Mouse (Mus musculus): ENCODE data around the gene Pilra. TPM values are rescaled to one million over a fixed set of nuclear protein-coding genes. Genes with fewer than 3 reads are reported as not detected.

Pilra gene
- polyA plus RNA-seq, 1 experiment from 2014 or later: 2.0 TPM

Other genes with a start within 250 kb of the Pilra start
- gene Mospd3, start 235.2 kb downstream of the Pilra start, polyA plus RNA-seq (2015; fragmentation: Nextera tagmentation; extraction: Ambion mirVana): 25.2 and 28.6 TPM in 2 replicates
- gene Pcolce, start 222.5 kb downstream of the Pilra start, polyA plus RNA-seq (2015; fragmentation: Nextera tagmentation; extraction: Ambion mirVana): 150 and 156 TPM in 2 replicates
- gene Fbxo24, start 207.3 kb downstream of the Pilra start, polyA plus RNA-seq (2015; fragmentation: Nextera tagmentation; extraction: Ambion mirVana): 0.09 and 0.13 TPM in 2 replicates
- gene Lrch4, start 207.2 kb downstream of the Pilra start, polyA plus RNA-seq (2015; fragmentation: Nextera tagmentation; extraction: Ambion mirVana): 39.5 and 51.8 TPM in 2 replicates
- 18.4 and 20.9 TPM in 2 replicates for gene Gm20605, start 207.1 kb downstream of the Pilra start, polyA plus RNA-seq (2015; fragmentation: Nextera tagmentation; extraction: Ambion mirVana)
- gene Sap25, start 194.9 kb downstream of the Pilra start, polyA plus RNA-seq (2015; fragmentation: Nextera tagmentation; extraction: Ambion mirVana): 11.7 and 13.3 TPM in 2 replicates
- gene Irs3, start 190.6 kb downstream of the Pilra start, polyA plus RNA-seq (2015; fragmentation: Nextera tagmentation; extraction: Ambion mirVana): 0.94 and 1.4 TPM in 2 replicates
- gene Agfg2, start 151.6 kb downstream of the Pilra start, polyA plus RNA-seq (2015; fragmentation: Nextera tagmentation; extraction: Ambion mirVana): 17.2 and 21.1 TPM in 2 replicates
- gene Nyap1, start 94.7 kb downstream of the Pilra start, polyA plus RNA-seq (2015; fragmentation: Nextera tagmentation; extraction: Ambion mirVana): 2.1 and 2.2 TPM in 2 replicates
- gene Tsc22d4, start 90.6 kb downstream of the Pilra start, polyA plus RNA-seq (2015; fragmentation: Nextera tagmentation; extraction: Ambion mirVana): 126 and 129 TPM in 2 replicates
- gene Ppp1r35, start 57.4 kb downstream of the Pilra start, polyA plus RNA-seq (2015; fragmentation: Nextera tagmentation; extraction: Ambion mirVana): 26.0 and 32.1 TPM in 2 replicates
- 11.0 and 11.2 TPM in 2 replicates for gene Mepce, start 48.6 kb downstream of the Pilra start, polyA plus RNA-seq (2015; fragmentation: Nextera tagmentation; extraction: Ambion mirVana)
- 24.8 and 31.8 TPM in 2 replicates for gene Zcwpw1, start 48.5 kb downstream of the Pilra start, polyA plus RNA-seq (2015; fragmentation: Nextera tagmentation; extraction: Ambion mirVana)
- gene Pilrb1, start 21.8 kb upstream of the Pilra start, polyA plus RNA-seq (2015; fragmentation: Nextera tagmentation; extraction: Ambion mirVana): 0.47 TPM in 1 of 2 replicates, not detected in the other
- 0.40 and 1.0 TPM in 2 replicates for gene Pilrb2, start 35.5 kb upstream of the Pilra start, polyA plus RNA-seq (2015; fragmentation: Nextera tagmentation; extraction: Ambion mirVana)
- 0.09 TPM in 1 of 2 replicates, not detected in the other for gene Cyp3a13, start 85.3 kb upstream of the Pilra start, polyA plus RNA-seq (2015; fragmentation: Nextera tagmentation; extraction: Ambion mirVana)
- gene Gjc3, start 126.8 kb upstream of the Pilra start, polyA plus RNA-seq (2015; fragmentation: Nextera tagmentation; extraction: Ambion mirVana): 0.04 TPM in 1 of 2 replicates, not detected in the other
- not detected in 2 replicates for gene Azgp1, start 145.2 kb upstream of the Pilra start, polyA plus RNA-seq (2015; fragmentation: Nextera tagmentation; extraction: Ambion mirVana)
- gene Smok3a, start 185.0 kb upstream of the Pilra start, polyA plus RNA-seq (2015; fragmentation: Nextera tagmentation; extraction: Ambion mirVana): not detected in 2 replicates
- not detected in 2 replicates for gene Smok3b, start 185.1 kb upstream of the Pilra start, polyA plus RNA-seq (2015; fragmentation: Nextera tagmentation; extraction: Ambion mirVana)
- not detected in 2 replicates for gene Smok3c, start 216.9 kb upstream of the Pilra start, polyA plus RNA-seq (2015; fragmentation: Nextera tagmentation; extraction: Ambion mirVana)
- 22.7 and 25.7 TPM in 2 replicates for gene Zkscan1, start 248.8 kb upstream of the Pilra start, polyA plus RNA-seq (2015; fragmentation: Nextera tagmentation; extraction: Ambion mirVana)